Mouse (Mus musculus): ENCODE measurements at regions not wholly inside any gene's neighbourhood (a gene's known extent, or its start where the extent isn't known, plus 50 kb on each side); places are given as distances from the start of the nearest gene placed in this dataset.

- DNase-seq (ENCODE audit: low read depth, low spot score): no peak
These were observed 156.9 kb upstream of the Gorab start for GRCm38 (mm10) chr1:163560276-163560943.

GRCm38 (mm10) chr1:163557875-163558274 is 154.4 kb upstream of the Gorab start:
- no peak for DNase-seq (ENCODE audit: low read depth, low spot score)

- DNase-seq (ENCODE audit: low read depth, low spot score): no peak
These were observed 151.7 kb upstream of the Gorab start for GRCm38 (mm10) chr1:163555185-163555584.

- no peak for DNase-seq (ENCODE audit: low read depth, low spot score)
These were observed 135.5 kb upstream of the Gorab start for GRCm38 (mm10) chr1:163538776-163539492.

GRCm38 (mm10) chr1:163530563-163530962 is 127.1 kb upstream of the Gorab start:
- DNase-seq (ENCODE audit: low read depth, low spot score): no peak

- DNase-seq (ENCODE audit: low read depth, low spot score): no peak
These were observed 114.5 kb upstream of the Gorab start for GRCm38 (mm10) chr1:163517966-163518365.

- no peak for DNase-seq (ENCODE audit: low read depth, low spot score)
These were observed 109.4 kb upstream of the Gorab start for GRCm38 (mm10) chr1:163512847-163513246.

- DNase-seq (ENCODE audit: low read depth, low spot score): no peak
These were observed 108.5 kb upstream of the Gorab start for GRCm38 (mm10) chr1:163512008-163512407.

GRCm38 (mm10) chr1:163505035-163505434 is 101.6 kb upstream of the Gorab start:
- no peak for DNase-seq (ENCODE audit: low read depth, low spot score)

- DNase-seq (ENCODE audit: low read depth, low spot score): no peak
These were observed 99.1 kb upstream of the Gorab start for GRCm38 (mm10) chr1:163502557-163502956.

GRCm38 (mm10) chr1:163498398-163498958 is 95.0 kb upstream of the Gorab start:
- DNase-seq (ENCODE audit: low read depth, low spot score): no peak

- DNase-seq (ENCODE audit: low read depth, low spot score): no peak
These were observed 92.9 kb upstream of the Gorab start for GRCm38 (mm10) chr1:163496416-163496815.

GRCm38 (mm10) chr1:163488532-163488931 is 85.1 kb upstream of the Gorab start:
- no peak for DNase-seq (ENCODE audit: low read depth, low spot score)

- no peak for DNase-seq (ENCODE audit: low read depth, low spot score)
These were observed 84.6 kb upstream of the Gorab start for GRCm38 (mm10) chr1:163488109-163488508.

GRCm38 (mm10) chr1:163483098-163483497 is 79.6 kb upstream of the Gorab start:
- DNase-seq (ENCODE audit: low read depth, low spot score): no peak

- DNase-seq (ENCODE audit: low read depth, low spot score): no peak
These were observed 74.2 kb upstream of the Gorab start for GRCm38 (mm10) chr1:163477478-163478167.

- no peak for DNase-seq (ENCODE audit: low read depth, low spot score)
These were observed 57.7 kb upstream of the Gorab start for GRCm38 (mm10) chr1:163461194-163461593.

- no peak for DNase-seq (ENCODE audit: low read depth, low spot score)
These were observed 52.9 kb upstream of the Gorab start for GRCm38 (mm10) chr1:163456366-163456765.

All from brain, adult 2 months (tissue).